Mouse (Mus musculus) spleen, adult 18-20 months (tissue): ENCODE results near the gene Pdzd9.

ENCODE experiments used
- DNase-seq, 2 experiments: peaks; one replicate each; pipeline ENCODE4 v3.0.0; 2022; ENCODE audit warnings: mixed read lengths in 2 of 2

Gene Pdzd9

DNA sequence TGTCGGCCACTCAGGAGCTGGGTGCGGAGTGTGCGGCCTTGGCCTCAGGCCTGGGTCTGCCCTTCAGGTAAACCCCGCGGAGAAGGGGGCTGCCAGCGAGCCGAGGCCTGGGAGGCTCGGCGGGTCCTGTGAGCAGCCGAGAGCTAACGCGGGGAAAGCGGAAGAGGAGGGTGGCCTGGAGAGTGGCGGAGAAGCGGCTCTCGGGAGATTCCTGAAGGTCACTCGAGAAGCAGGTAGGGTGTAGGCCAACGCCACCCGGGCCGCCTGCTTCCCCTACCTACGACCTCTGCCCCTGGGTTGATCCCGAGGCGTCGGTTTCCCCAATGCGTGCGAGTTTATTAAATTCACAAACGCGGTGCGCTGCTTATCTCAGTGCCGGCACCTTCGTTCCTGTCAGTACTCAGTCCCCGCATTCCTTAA is 34.8 kb downstream of the Pdzd9 start:
- DNase-seq = no peak

GRCm38 (mm10) chr7:120634711-120635361 is 35.3 kb downstream of the Pdzd9 start, which contains the start of gene Uqcrc2:
Uqcrc2 (plus strand) TSS chr7:120635176.
- DNase-seq = peak; percentile 69 to 79

- no peak for DNase-seq
These were observed 35.8 kb downstream of the Pdzd9 start for GRCm38 (mm10) chr7:120634301-120634700.

DNA sequence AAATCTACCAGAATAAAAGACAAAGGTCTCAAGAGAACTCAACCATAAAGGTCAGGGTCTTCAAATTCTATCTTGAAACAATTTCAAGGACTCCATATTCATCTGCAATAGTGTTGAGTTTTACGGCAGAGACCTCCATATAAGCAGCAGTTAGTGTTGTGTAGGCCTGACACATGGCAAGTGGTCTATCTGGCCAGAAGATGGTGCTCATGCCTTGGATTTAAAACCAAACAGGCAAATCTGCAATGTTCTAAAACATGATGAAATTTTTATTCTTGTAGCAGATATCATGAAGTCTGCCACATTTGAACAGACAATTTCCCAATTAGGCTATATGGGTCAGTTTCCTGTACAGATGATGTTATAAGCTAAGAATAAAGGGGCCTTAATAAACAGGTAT is 37.6 kb downstream of the Pdzd9 start:
- no peak for DNase-seq

DNA sequence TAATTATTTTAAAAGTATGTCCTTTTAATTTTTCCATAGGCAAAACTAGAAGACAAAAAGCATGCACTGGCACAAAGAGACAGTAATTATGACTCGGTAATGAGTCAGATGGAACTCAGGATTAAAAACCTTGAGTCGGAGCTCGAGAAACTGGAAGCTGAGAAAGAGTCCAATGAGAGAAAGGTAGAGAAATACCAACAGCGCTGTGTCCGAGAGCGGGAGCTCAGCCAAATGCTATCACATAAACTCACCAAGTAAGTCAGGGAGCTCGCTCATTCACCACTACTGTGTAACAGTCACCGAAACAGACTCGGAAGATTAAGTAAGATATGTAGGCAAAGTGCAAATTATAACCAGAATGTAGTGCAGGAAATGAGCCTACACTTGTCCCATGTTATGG is 49.3 kb downstream of the Pdzd9 start:
- DNase-seq = no peak

DNA sequence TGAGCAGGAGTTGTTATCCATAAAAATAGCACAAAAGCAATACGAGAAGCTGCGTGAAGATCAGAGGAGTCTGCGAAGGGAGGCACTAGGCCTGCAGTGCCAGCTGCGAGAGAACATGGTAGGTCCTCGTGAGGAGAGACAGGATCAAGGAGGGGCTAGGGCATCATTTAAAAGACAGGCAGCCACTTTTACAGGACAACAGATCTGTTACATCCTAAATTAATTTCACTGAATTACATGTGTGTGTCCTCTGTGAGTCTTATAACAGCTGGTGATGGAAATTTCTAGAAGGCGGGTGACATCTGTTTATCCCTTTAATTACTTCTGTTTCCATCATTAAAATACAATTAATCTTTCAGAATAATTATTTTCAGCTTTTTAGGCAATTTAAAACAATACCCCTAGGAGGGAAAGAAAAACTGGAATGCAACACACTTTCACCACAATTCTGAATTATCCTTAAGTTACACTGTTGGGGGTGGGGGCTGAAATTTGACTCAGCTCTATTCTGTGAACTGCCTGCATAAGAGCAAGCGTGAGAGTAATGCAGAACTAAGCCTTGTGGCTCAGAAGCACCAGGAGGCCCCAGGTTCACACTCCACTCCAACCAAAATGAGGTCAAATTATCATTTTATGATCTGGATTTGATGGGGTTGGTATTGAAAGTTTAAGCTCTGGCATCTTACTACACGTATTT is 49.9 kb downstream of the Pdzd9 start:
- no peak for DNase-seq
